Mouse (Mus musculus): Measurements from ENCODE around the gene Gm28308.

Gm28308 gene

GRCm38 (mm10) chr6:52246916-52247315, 33.8 kb upstream of the Gm28308 start:
- no peak for DNase-seq (ENCODE audit: inconsistent ontology term)

GRCm38 (mm10) chr6:52246403-52246803, 33.3 kb upstream of the Gm28308 start:
- no peak for DNase-seq (ENCODE audit: inconsistent ontology term)

GRCm38 (mm10) chr6:52245757-52246142, 32.6 kb upstream of the Gm28308 start, which contains the start of gene Hoxa11:
TSS of gene Hoxa11 (minus strand) at chr6:52245810.
- no peak for DNase-seq (ENCODE audit: inconsistent ontology term)

GRCm38 (mm10) chr6:52245040-52245756, 32.1 kb upstream of the Gm28308 start:
- DNase-seq (ENCODE audit: inconsistent ontology term), result no peak

- DNase-seq (ENCODE audit: inconsistent ontology term), result no peak
Measured at GRCm38 (mm10) chr6:52244471-52245039, 31.4 kb upstream of the Gm28308 start.

- no peak for DNase-seq (ENCODE audit: inconsistent ontology term)
Measured at GRCm38 (mm10) chr6:52243681-52244121, 30.6 kb upstream of the Gm28308 start.

- DNase-seq (ENCODE audit: inconsistent ontology term), result no peak
Measured at GRCm38 (mm10) chr6:52242801-52243332, 29.7 kb upstream of the Gm28308 start.

- no peak for DNase-seq (ENCODE audit: inconsistent ontology term)
Measured at GRCm38 (mm10) chr6:52241001-52241621, 28.0 kb upstream of the Gm28308 start.

- DNase-seq (ENCODE audit: inconsistent ontology term), result peak; percentile 40
Measured at GRCm38 (mm10) chr6:52240389-52241000, 27.4 kb upstream of the Gm28308 start, which contains the start of gene Hoxa10. TSS of gene Hoxa10 (minus strand) at chr6:52240854.

GRCm38 (mm10) chr6:52239625-52240388, 26.7 kb upstream of the Gm28308 start:
- no peak for DNase-seq (ENCODE audit: inconsistent ontology term)

- DNase-seq (ENCODE audit: inconsistent ontology term), result no peak
Measured at GRCm38 (mm10) chr6:52238976-52239375, 25.8 kb upstream of the Gm28308 start.

- DNase-seq (ENCODE audit: inconsistent ontology term), result no peak
Measured at GRCm38 (mm10) chr6:52238155-52238545, 25.0 kb upstream of the Gm28308 start.

- DNase-seq (ENCODE audit: inconsistent ontology term), result no peak
Measured at GRCm38 (mm10) chr6:52237346-52238154, 24.4 kb upstream of the Gm28308 start.

- no peak for DNase-seq (ENCODE audit: inconsistent ontology term)
Measured at GRCm38 (mm10) chr6:52236806-52237205, 23.7 kb upstream of the Gm28308 start.

GRCm38 (mm10) chr6:52235866-52236265, 22.7 kb upstream of the Gm28308 start:
- DNase-seq (ENCODE audit: inconsistent ontology term), result no peak

GRCm38 (mm10) chr6:52235267-52235666, 22.1 kb upstream of the Gm28308 start:
- no peak for DNase-seq (ENCODE audit: inconsistent ontology term)

- no peak for DNase-seq (ENCODE audit: inconsistent ontology term)
Measured at GRCm38 (mm10) chr6:52234428-52235140, 21.4 kb upstream of the Gm28308 start.

- no peak for DNase-seq (ENCODE audit: inconsistent ontology term)
Measured at GRCm38 (mm10) chr6:52233546-52234427, 20.6 kb upstream of the Gm28308 start.

GRCm38 (mm10) chr6:52232984-52233545, 19.9 kb upstream of the Gm28308 start:
- DNase-seq (ENCODE audit: inconsistent ontology term), result no peak
